Mouse (Mus musculus): Measurements from ENCODE around the gene Arap1. TPM values are rescaled to one million over a fixed set of nuclear protein-coding genes. Genes with fewer than 3 reads are reported as not detected.

Gene Arap1
- polyA plus RNA-seq, 2 experiments = 77.1 to 92.6 TPM

DNA sequence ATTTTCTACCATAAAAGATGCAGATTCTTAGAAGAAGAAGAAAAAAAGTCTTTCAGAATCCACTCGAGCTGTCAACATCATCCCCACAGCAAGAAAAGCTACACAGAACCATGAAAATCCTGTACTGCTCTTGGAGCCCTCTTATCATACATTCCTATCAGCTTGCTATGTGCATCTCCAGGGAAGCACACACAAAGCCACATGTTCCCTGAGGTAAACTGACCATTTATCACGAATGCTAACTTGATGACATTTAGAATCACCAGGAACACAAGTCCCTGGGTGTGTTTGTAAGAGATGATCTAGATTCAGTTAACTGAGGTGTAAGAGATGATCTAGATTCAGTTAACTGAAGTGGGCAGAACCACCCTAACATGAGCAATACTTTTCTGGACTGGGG is 41.0 kb upstream of the Arap1 start:
- Histone ChIP-seq H3K27me3 (ENCODE audit: control insufficient read depth, insufficient read depth, low read length) (no peaks in the 10 kb centered on the region), H3K9me3 (ENCODE audit: control insufficient read depth, low read length) (no peaks in the 10 kb centered on the region), H3K36me3 (ENCODE audit: control insufficient read depth, insufficient read depth, low read length) (no peaks in the 10 kb centered on the region), H3K4me2 (replicated peaks; ENCODE audit: low read depth, low read length, severe bottlenecking) (no peak overlapping the region), H3K4me1 (ENCODE audit: control insufficient read depth, insufficient read depth, low read length) (peaks cover 8% of the 10 kb centered on the region), H3K27ac (replicated peaks; ENCODE audit: low read depth, low read length) (no peak overlapping the region), H3K9ac (ENCODE audit: low read depth, low read length, severe bottlenecking) (no peak overlapping the region), H3K4me3 (replicated peaks; ENCODE audit: low read length) (no peak overlapping the region)
- ATAC-seq (ENCODE audit: low FRiP score, low read depth) = no peak
- 40% methylated on average over 2 of the region's 2 CpGs for WGBS
- DNase-seq (ENCODE audit: low spot score) = no peak
- TF ChIP-seq POLR2A (IDR thresholded peaks at IDR 0.05; ENCODE audit: borderline replicate concordance, extremely low read depth, insufficient read depth, insufficient read length) = no peak

DNA sequence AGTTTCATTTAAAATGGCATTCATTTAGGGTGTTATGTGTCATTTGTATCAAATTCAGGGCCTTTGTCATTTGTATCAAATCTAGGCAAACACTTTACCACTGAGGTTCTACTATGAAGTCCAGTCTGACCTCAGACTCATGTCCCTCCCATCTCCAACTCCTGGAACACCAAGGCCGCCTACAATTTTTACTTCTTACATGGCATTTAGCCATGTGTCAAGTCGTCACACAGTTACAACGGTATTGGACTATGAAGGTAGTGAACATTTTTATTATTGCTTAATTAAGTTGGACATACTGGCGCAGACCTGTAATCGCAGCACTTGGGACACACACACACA is 37.9 kb upstream of the Arap1 start:
- no peaks in the 10 kb centered on the region for H3K27me3 ChIP-seq (ENCODE audit: control insufficient read depth, insufficient read depth, low read length)
- WGBS = 24% methylated on average over 5 of the region's 5 CpGs
- peaks cover 4% of the 10 kb centered on the region; the same call in 1 of the 2 replicates for H3K4me1 ChIP-seq (ENCODE audit: control insufficient read depth, insufficient read depth, low read length)
- H3K9ac ChIP-seq (ENCODE audit: low read depth, low read length, severe bottlenecking) = peak overlapping the region; percentile 64; the same call in 1 of the 2 replicates
- TF ChIP-seq POLR2A (IDR thresholded peaks at IDR 0.05; ENCODE audit: borderline replicate concordance, extremely low read depth, insufficient read depth, insufficient read length) = no peak
- peak overlapping the region; percentile 52 for H3K4me3 ChIP-seq (replicated peaks; ENCODE audit: low read length)
- peak overlapping the region; percentile 54 for H3K4me2 ChIP-seq (replicated peaks; ENCODE audit: low read depth, low read length, severe bottlenecking)
- H3K36me3 ChIP-seq (ENCODE audit: control insufficient read depth, insufficient read depth, low read length) = no peaks in the 10 kb centered on the region
- DNase-seq (ENCODE audit: low spot score) (no peak), ATAC-seq (ENCODE audit: low FRiP score, low read depth) (no peak; the same call in 1 of the 2 replicates)
- H3K27ac ChIP-seq (replicated peaks; ENCODE audit: low read depth, low read length) = peak overlapping the region; percentile 84; the same call in 1 of the 2 replicates
- H3K9me3 ChIP-seq (ENCODE audit: control insufficient read depth, low read length) = no peaks in the 10 kb centered on the region

DNA sequence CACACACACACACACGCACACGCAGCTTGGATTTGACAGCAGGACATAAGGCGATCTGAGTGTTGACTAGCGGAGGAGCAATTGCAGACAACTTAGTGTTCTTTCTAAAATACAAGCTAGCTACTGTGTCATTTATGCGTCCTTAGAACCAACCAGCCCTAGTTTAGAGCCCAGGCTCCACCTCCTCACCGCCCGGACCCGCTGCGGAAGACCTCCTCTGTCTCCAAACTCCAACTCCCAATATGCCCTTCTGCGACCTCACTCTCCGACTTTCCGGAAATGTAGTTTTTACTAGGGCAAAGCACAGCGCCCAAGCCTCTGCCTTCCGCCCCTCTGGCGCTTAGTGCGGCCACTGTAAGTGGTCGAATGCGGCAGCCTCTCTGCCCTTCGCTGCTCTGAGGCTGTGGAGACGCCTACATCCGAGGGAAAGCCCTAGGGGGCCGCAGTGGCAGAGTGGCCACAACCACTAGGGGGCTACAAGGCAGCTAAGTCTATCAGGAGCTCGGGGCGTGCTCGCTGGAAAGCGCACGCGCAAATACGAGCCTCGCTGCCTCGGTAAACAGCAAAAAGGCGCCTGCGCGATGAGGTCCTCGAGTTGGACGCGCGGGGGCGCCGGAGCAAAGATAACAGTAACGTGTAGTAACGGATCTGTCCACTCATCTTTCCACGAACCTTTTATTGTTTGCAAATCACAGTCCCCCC is 37.4 kb upstream of the Arap1 start:
- TF ChIP-seq POLR2A (IDR thresholded peaks at IDR 0.05; ENCODE audit: borderline replicate concordance, extremely low read depth, insufficient read depth, insufficient read length) = 0 out of 2 replicates have a peak, but pooled peaks have one; percentile 31
- DNase-seq (ENCODE audit: low spot score) (peak; percentile 99), ATAC-seq (ENCODE audit: low FRiP score, low read depth) (peak; percentile 96)
- Histone ChIP-seq H3K9me3 (ENCODE audit: control insufficient read depth, low read length) (no peaks in the 10 kb centered on the region), H3K4me3 (replicated peaks; ENCODE audit: low read length) (peak overlapping the region; percentile 52), H3K27ac (replicated peaks; ENCODE audit: low read depth, low read length) (peak overlapping the region; percentile 84), H3K4me1 (ENCODE audit: control insufficient read depth, insufficient read depth, low read length) (peaks cover 4% of the 10 kb centered on the region; the same call in 1 of the 2 replicates), H3K4me2 (replicated peaks; ENCODE audit: low read depth, low read length, severe bottlenecking) (peak overlapping the region; percentile 54), H3K36me3 (ENCODE audit: control insufficient read depth, insufficient read depth, low read length) (no peaks in the 10 kb centered on the region), H3K27me3 (ENCODE audit: control insufficient read depth, insufficient read depth, low read length) (no peaks in the 10 kb centered on the region), H3K9ac (ENCODE audit: low read depth, low read length, severe bottlenecking) (peak overlapping the region; percentile 64)
- WGBS = 1% methylated on average over 43 of the region's 43 CpGs

DNA sequence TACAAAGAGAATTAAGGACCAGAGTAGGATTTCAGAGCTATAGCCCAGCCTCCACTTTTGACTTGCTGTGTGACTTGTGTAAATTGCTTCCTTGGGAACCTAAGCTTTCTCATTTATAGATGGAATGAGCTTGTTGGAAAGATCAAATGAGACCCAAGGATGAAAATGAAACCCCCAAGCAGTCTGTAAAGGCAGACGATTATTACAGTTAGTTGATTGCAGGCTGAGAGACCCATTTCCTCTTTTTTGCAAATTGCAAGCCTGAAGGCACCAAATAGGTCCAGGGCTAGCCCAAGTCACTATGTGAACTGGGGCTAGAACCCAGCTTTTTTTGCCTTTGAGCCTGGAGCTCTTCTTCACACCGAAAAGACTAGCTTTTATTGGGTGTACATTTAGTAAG is 36.8 kb upstream of the Arap1 start:
- TF ChIP-seq POLR2A (IDR thresholded peaks at IDR 0.05; ENCODE audit: borderline replicate concordance, extremely low read depth, insufficient read depth, insufficient read length) = no peak
- no peaks in the 10 kb centered on the region for H3K9me3 ChIP-seq (ENCODE audit: control insufficient read depth, low read length)
- H3K27ac ChIP-seq (replicated peaks; ENCODE audit: low read depth, low read length) = no peak overlapping the region
- peak overlapping the region; percentile 54 for H3K4me2 ChIP-seq (replicated peaks; ENCODE audit: low read depth, low read length, severe bottlenecking)
- H3K4me1 ChIP-seq (ENCODE audit: control insufficient read depth, insufficient read depth, low read length) = peaks cover 4% of the 10 kb centered on the region; the same call in 1 of the 2 replicates
- H3K27me3 ChIP-seq (ENCODE audit: control insufficient read depth, insufficient read depth, low read length) = no peaks in the 10 kb centered on the region
- H3K9ac ChIP-seq (ENCODE audit: low read depth, low read length, severe bottlenecking) = peak overlapping the region; percentile 64; the same call in 1 of the 2 replicates
- no peak for ATAC-seq (ENCODE audit: low FRiP score, low read depth)
- H3K36me3 ChIP-seq (ENCODE audit: control insufficient read depth, insufficient read depth, low read length) = no peaks in the 10 kb centered on the region
- DNase-seq (ENCODE audit: low spot score) = no peak
- 25% methylated on average over 2 of the region's 2 CpGs for WGBS
- peak overlapping the region; percentile 52 for H3K4me3 ChIP-seq (replicated peaks; ENCODE audit: low read length)

DNA sequence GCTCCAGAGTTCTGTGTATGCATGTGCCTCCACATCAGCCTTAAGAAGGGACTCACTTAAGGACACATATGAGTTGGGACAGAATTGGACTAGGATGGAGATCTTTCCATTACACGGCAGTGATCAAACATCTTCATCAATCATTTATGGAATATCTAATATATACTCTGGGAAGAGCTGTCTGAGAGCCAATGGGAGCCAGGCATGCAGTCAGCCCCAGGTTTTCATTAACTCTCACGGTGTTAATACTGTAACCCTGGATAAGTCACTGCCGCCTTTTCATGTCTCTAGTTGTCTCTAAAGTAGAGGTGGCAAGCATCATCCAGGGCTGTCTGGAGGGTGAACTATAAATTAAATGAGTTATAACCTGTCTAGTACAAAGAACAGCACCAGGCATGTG is 34.8 kb upstream of the Arap1 start:
- no peak overlapping the region for H3K9ac ChIP-seq (ENCODE audit: low read depth, low read length, severe bottlenecking)
- H3K36me3 ChIP-seq (ENCODE audit: control insufficient read depth, insufficient read depth, low read length) = no peaks in the 10 kb centered on the region
- ATAC-seq (ENCODE audit: low FRiP score, low read depth) (no peak), DNase-seq (ENCODE audit: low spot score) (no peak)
- no peak for TF ChIP-seq POLR2A (IDR thresholded peaks at IDR 0.05; ENCODE audit: borderline replicate concordance, extremely low read depth, insufficient read depth, insufficient read length)
- H3K4me2 ChIP-seq (replicated peaks; ENCODE audit: low read depth, low read length, severe bottlenecking) = no peak overlapping the region
- H3K4me3 ChIP-seq (replicated peaks; ENCODE audit: low read length) = no peak overlapping the region
- peaks cover 4% of the 10 kb centered on the region; the same call in 1 of the 2 replicates for H3K4me1 ChIP-seq (ENCODE audit: control insufficient read depth, insufficient read depth, low read length)
- H3K27me3 ChIP-seq (ENCODE audit: control insufficient read depth, insufficient read depth, low read length) = no peaks in the 10 kb centered on the region; the same call in 1 of the 2 replicates
- WGBS = 56% methylated on average over 3 of the region's 3 CpGs
- H3K27ac ChIP-seq (replicated peaks; ENCODE audit: low read depth, low read length) = no peak overlapping the region
- H3K9me3 ChIP-seq (ENCODE audit: control insufficient read depth, low read length) = no peaks in the 10 kb centered on the region

All from limb, embryonic 14.5 days (tissue).